Comparison of ENCODE assay signal across 28 mouse cellular contexts in genomic region chr9:120428181-120428580, GRCm38 (mm10).
DNase-seq lines count a peak whose midpoint lies in the region; ATAC-seq lines count a peak whose summit lies in the region.
"Had no signal": no experiment of that assay in that cellular context is flagged by ENCODE, and none has a peak within 500 bp of the region (broad histone marks: within the 10 kb centered on the region; RNA-seq: fewer than 3 reads in every experiment).

No protein-coding gene starts in this region.

- H3K9ac ChIP-seq in neural tube, embryonic 15.5 days (replicated peaks), result no peak overlapping the region
- no peak overlapping the region for H3K9ac ChIP-seq in hindbrain, embryonic 13.5 days
- H3K9ac ChIP-seq: embryonic facial prominence, embryonic 13.5 days; embryonic facial prominence, embryonic 15.5 days; forebrain, embryonic 12.5 days had no signal

- H3K36me3 ChIP-seq in neural tube, embryonic 15.5 days, result no peaks in the 10 kb centered on the region; the same call in 1 of the 2 replicates
- H3K36me3 ChIP-seq in hindbrain, embryonic 13.5 days, result no peaks in the 10 kb centered on the region
- H3K36me3 ChIP-seq: embryonic facial prominence, embryonic 13.5 days; embryonic facial prominence, embryonic 15.5 days; forebrain, embryonic 10.5 days; forebrain, embryonic 12.5 days; G1E had no signal

- peak; percentile 56 for ATAC-seq in common myeloid progenitor, adult 5-6 weeks (replicated peaks; ENCODE audit: low read depth, poor library complexity, severe bottlenecking)
- ATAC-seq in megakaryocyte, adult 5-6 weeks (ENCODE audit: poor library complexity, severe bottlenecking), result 0 out of 2 replicates have a peak, but pooled peaks have one; percentile 13
- peak; percentile 32 for ATAC-seq in megakaryocyte progenitor cell, adult 5-6 weeks (replicated peaks; ENCODE audit: poor library complexity)
- ATAC-seq in neural tube, embryonic 15.5 days (ENCODE audit: low FRiP score), result no peak
- ATAC-seq in hindbrain, embryonic 13.5 days (ENCODE audit: low FRiP score), result no peak
- ATAC-seq: activated CD4-positive, CD25-positive, alpha-beta regulatory T cell, adult 4 months; CD4-positive, CD25-positive, alpha-beta regulatory T cell, adult 4 months; forebrain, embryonic 14.5 days; forebrain, embryonic 16.5 days; Patski had no signal

- no peak overlapping the region for H3K4me2 ChIP-seq in neural tube, embryonic 15.5 days
- H3K4me2 ChIP-seq in hindbrain, embryonic 13.5 days, result no peak overlapping the region
- H3K4me2 ChIP-seq: embryonic facial prominence, embryonic 13.5 days; embryonic facial prominence, embryonic 15.5 days; forebrain, embryonic 12.5 days had no signal

- no peak overlapping the region for H3K4me3 ChIP-seq in neural tube, embryonic 15.5 days (replicated peaks)
- no peak overlapping the region for H3K4me3 ChIP-seq in hindbrain, embryonic 13.5 days
- H3K4me3 ChIP-seq: embryonic facial prominence, embryonic 13.5 days; embryonic facial prominence, embryonic 15.5 days; erythroblast, embryonic 14.5 days; forebrain, embryonic 10.5 days; forebrain, embryonic 12.5 days had no signal

- no peaks in the 10 kb centered on the region; the same call in 1 of the 2 replicates for H3K27me3 ChIP-seq in neural tube, embryonic 15.5 days (replicated peaks)
- peaks cover 12% of the 10 kb centered on the region for H3K27me3 ChIP-seq in hindbrain, embryonic 13.5 days
- H3K27me3 ChIP-seq: embryonic facial prominence, embryonic 15.5 days; forebrain, embryonic 12.5 days had no signal

- WGBS in neural tube, embryonic 15.5 days, result 77% methylated on average over 6 of the region's 6 CpGs
- 74% methylated on average over 6 of the region's 6 CpGs for WGBS in hindbrain, embryonic 13.5 days

- no peaks in the 10 kb centered on the region for H3K4me1 ChIP-seq in neural tube, embryonic 15.5 days
- no peaks in the 10 kb centered on the region for H3K4me1 ChIP-seq in hindbrain, embryonic 13.5 days (replicated peaks)
- H3K4me1 ChIP-seq: embryonic facial prominence, embryonic 15.5 days; forebrain, embryonic 10.5 days; forebrain, embryonic 12.5 days had no signal

- H3K9me3 ChIP-seq in neural tube, embryonic 15.5 days (replicated peaks), result no peaks in the 10 kb centered on the region
- H3K9me3 ChIP-seq in hindbrain, embryonic 13.5 days, result no peaks in the 10 kb centered on the region
- H3K9me3 ChIP-seq: embryonic facial prominence, embryonic 13.5 days; embryonic facial prominence, embryonic 15.5 days; forebrain, embryonic 10.5 days; forebrain, embryonic 12.5 days; G1E had no signal

- DNase-seq in 416B (ENCODE audit: low read depth), result peak; percentile 74
- DNase-seq in left cerebral cortex, postnatal 14 days (ENCODE audit: low spot score in 2 of 2), result no peak
- DNase-seq: adrenal gland, adult 2 months; adrenal gland, postnatal 10 days; adrenal gland, postnatal 25 days; B cell, adult 2 months; cerebellum, adult 11-12 months; cerebellum, adult 2 months; cerebellum, adult 9-10 months; cerebellum, postnatal 10 days; cerebellum, postnatal 25 days; embryo, embryonic 11 days had no signal

- no peak overlapping the region for H3K27ac ChIP-seq in neural tube, embryonic 15.5 days (replicated peaks)
- no peak overlapping the region for H3K27ac ChIP-seq in hindbrain, embryonic 13.5 days
- H3K27ac ChIP-seq: embryonic facial prominence, embryonic 13.5 days; embryonic facial prominence, embryonic 15.5 days; forebrain, embryonic 10.5 days; forebrain, embryonic 12.5 days had no signal

- intact Hi-C loops in left cerebral cortex, postnatal 14 days (cut with DNase I), result loop anchor here (5.0 kb wide), 2 partner anchors 236 to 286 kb away; no protein-coding TSS in a partner anchor

Comparison
In these comparisons a context has a peak if more than half of its experiments do, and no peak if none do; other contexts are left out.
1. ATAC-seq: peak in common myeloid progenitor, adult 5-6 weeks (single experiment), megakaryocyte, adult 5-6 weeks (single experiment) and megakaryocyte progenitor cell, adult 5-6 weeks (single experiment); none in neural tube, embryonic 15.5 days (single experiment) and hindbrain, embryonic 13.5 days (single experiment).